Mouse (Mus musculus) adrenal gland, adult 18-20 months (tissue): ENCODE results near the gene Fam117b. TPM values are rescaled to one million over a fixed set of nuclear protein-coding genes. Genes with fewer than 3 reads are reported as not detected.

Source experiments
- DNase-seq, 2 experiments: peaks; one replicate each; pipeline ENCODE4 v3.0.0; 2021 to 2022; ENCODE audit warnings: low spot score in 2 of 2
- total RNA-seq, 2 experiments: library from RNA; stranded (reverse); gene quantifications; 1 replicate in 1 of 2; 2 replicates in 1 of 2; pipeline ENCODE4 v1.2.3; 2021

Gene Fam117b
- total RNA-seq, 2 experiments from 2014 or later = 37.0 to 48.0 TPM

GRCm38 (mm10) chr1:59910941-59911340, 1.9 kb upstream of the Fam117b start:
- no peak for DNase-seq

- peak; percentile 52 to 55 for DNase-seq
Observed at GRCm38 (mm10) chr1:59913195-59913868, 526 bp downstream of the Fam117b start.

- no peak for DNase-seq
Observed at GRCm38 (mm10) chr1:59913869-59914225, 1.0 kb downstream of the Fam117b start.

- DNase-seq = no peak
Observed at GRCm38 (mm10) chr1:59914799-59915198, 2.0 kb downstream of the Fam117b start.

GRCm38 (mm10) chr1:59915843-59916610, 3.2 kb downstream of the Fam117b start:
- DNase-seq = no peak

- no peak for DNase-seq
Observed at GRCm38 (mm10) chr1:59917401-59917800, 4.6 kb downstream of the Fam117b start.

- DNase-seq = no peak
Observed at GRCm38 (mm10) chr1:59918075-59918474, 5.3 kb downstream of the Fam117b start.

- DNase-seq = no peak
Observed at GRCm38 (mm10) chr1:59923201-59923600, 10.4 kb downstream of the Fam117b start.

- DNase-seq = no peak
Observed at GRCm38 (mm10) chr1:59923673-59924072, 10.9 kb downstream of the Fam117b start.

GRCm38 (mm10) chr1:59924411-59924810, 11.6 kb downstream of the Fam117b start:
- DNase-seq = no peak

GRCm38 (mm10) chr1:59926021-59926672, 13.3 kb downstream of the Fam117b start:
- no peak for DNase-seq

- DNase-seq = no peak
Observed at GRCm38 (mm10) chr1:59927131-59927680, 14.4 kb downstream of the Fam117b start.

- DNase-seq = no peak
Observed at GRCm38 (mm10) chr1:59930926-59931325, 18.1 kb downstream of the Fam117b start.

GRCm38 (mm10) chr1:59932991-59933390, 20.2 kb downstream of the Fam117b start:
- DNase-seq = no peak

GRCm38 (mm10) chr1:59941063-59941462, 28.3 kb downstream of the Fam117b start:
- no peak for DNase-seq

GRCm38 (mm10) chr1:59942057-59942790, 29.4 kb downstream of the Fam117b start:
- DNase-seq = no peak

- no peak for DNase-seq
Observed at GRCm38 (mm10) chr1:59943825-59944224, 31.0 kb downstream of the Fam117b start.

GRCm38 (mm10) chr1:59945969-59946368, 33.2 kb downstream of the Fam117b start:
- no peak for DNase-seq

GRCm38 (mm10) chr1:59947509-59947908, 34.7 kb downstream of the Fam117b start:
- no peak for DNase-seq

GRCm38 (mm10) chr1:59957206-59957605, 44.4 kb downstream of the Fam117b start:
- DNase-seq = no peak

GRCm38 (mm10) chr1:59959941-59960340, 47.1 kb downstream of the Fam117b start:
- DNase-seq = no peak
